8 mouse cellular contexts compared by ENCODE assay signal in the genomic region with DNA sequence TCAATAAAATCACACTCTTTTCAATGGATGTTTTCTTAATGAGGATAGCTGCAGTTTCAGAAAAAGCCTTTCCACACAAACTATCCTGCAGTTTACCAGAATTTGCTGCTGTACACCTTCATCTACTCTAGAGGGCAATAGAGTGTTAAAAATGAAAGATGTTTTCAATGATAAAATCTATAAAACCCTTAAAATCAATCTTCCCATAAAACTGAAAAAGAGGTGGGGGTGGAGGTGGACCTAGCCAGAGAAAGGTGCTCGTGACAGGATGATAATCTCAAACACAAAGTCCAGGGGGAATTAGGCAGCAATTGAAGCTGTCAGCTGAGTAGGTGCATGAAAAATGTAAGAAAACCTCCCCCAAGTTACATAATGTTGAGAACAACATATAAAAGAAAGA.
DNase-seq lines count a peak whose midpoint lies in the region; ATAC-seq and TF ChIP-seq lines count a peak whose summit lies in the region.

No protein-coding gene starts in this region.

- peak; percentile 42; the same call in 1 of the 2 replicates for TF ChIP-seq CTCF in cerebellum, adult 2 months (IDR thresholded peaks at IDR 0.05; ENCODE audit: borderline replicate concordance, insufficient read depth, low read depth, low read length)
- peak; percentile 25; the same call in 1 of the 2 replicates for TF ChIP-seq CTCF in lung, adult 2 months (IDR thresholded peaks at IDR 0.05; ENCODE audit: insufficient read depth, low read length)

- intact Hi-C loops in left cerebral cortex, postnatal 14 days (cut with DNase I) = loop anchor here (2.0 to 10.0 kb wide), 3 partner anchors 1282 to 1539 kb away; partner anchors contain the start of gene Tbl1xr1

- 0% methylated on average over 1 of the region's 1 CpGs for WGBS in cerebellum, adult 2 months
- 4% methylated on average over 1 of the region's 1 CpGs for WGBS in lung, adult 2 months
- WGBS in embryonic facial prominence, embryonic 14.5 days = 3% methylated on average over 1 of the region's 1 CpGs

- H3K9ac ChIP-seq in embryonic facial prominence, embryonic 14.5 days (ENCODE audit: low read depth, low read length) = no peak overlapping the region

- peaks cover 4% of the 10 kb centered on the region; the same call in 1 of the 2 replicates for H3K4me1 ChIP-seq in cerebellum, adult 2 months (ENCODE audit: control insufficient read depth, insufficient read depth, low read length)
- H3K4me1 ChIP-seq in lung, adult 2 months (ENCODE audit: control insufficient read depth, insufficient read depth, low read length) = no peaks in the 10 kb centered on the region
- no peaks in the 10 kb centered on the region for H3K4me1 ChIP-seq in embryonic facial prominence, embryonic 14.5 days (ENCODE audit: control insufficient read depth, insufficient read depth, low read length)

- TF ChIP-seq POLR2A in cerebellum, adult 2 months (IDR thresholded peaks at IDR 0.05; ENCODE audit: borderline replicate concordance, insufficient read depth, low read length) = no peak
- no peak for TF ChIP-seq POLR2A in lung, adult 2 months (IDR thresholded peaks at IDR 0.05; ENCODE audit: borderline replicate concordance, extremely low read depth, low read depth, low read length)

- no peaks in the 10 kb centered on the region for H3K27me3 ChIP-seq in cerebellum, adult 2 months (ENCODE audit: control insufficient read depth, insufficient read depth, low read length)
- no peaks in the 10 kb centered on the region for H3K27me3 ChIP-seq in embryonic facial prominence, embryonic 14.5 days (replicated peaks; ENCODE audit: control insufficient read depth, insufficient read depth, low read length)

- H3K36me3 ChIP-seq in embryonic facial prominence, embryonic 14.5 days (ENCODE audit: control insufficient read depth, insufficient read depth, low read length) = no peaks in the 10 kb centered on the region

- no peak overlapping the region for H3K4me2 ChIP-seq in embryonic facial prominence, embryonic 14.5 days (ENCODE audit: low read depth, low read length)

- no peak overlapping the region for H3K4me3 ChIP-seq in cerebellum, adult 2 months (replicated peaks; ENCODE audit: insufficient read depth, low read depth, low read length)
- no peak overlapping the region for H3K4me3 ChIP-seq in lung, adult 2 months (replicated peaks; ENCODE audit: extremely low read depth, low read depth, low read length)
- no peak overlapping the region for H3K4me3 ChIP-seq in embryonic facial prominence, embryonic 14.5 days (ENCODE audit: low read depth, low read length)

- no peak for ATAC-seq in cerebellum, adult (ENCODE audit: insufficient number of reproducible peaks, low FRiP score, low TSS enrichment)
- ATAC-seq in embryonic facial prominence, embryonic 14.5 days (ENCODE audit: low read depth) = no peak
- ATAC-seq in megakaryocyte-erythroid progenitor cell, adult 5-6 weeks (replicated peaks; ENCODE audit: low FRiP score, low TSS enrichment, poor library complexity, severe bottlenecking) = no peak

- peak; percentile 32 to 34 for DNase-seq in cerebellum, adult 2 months
- DNase-seq in lung, adult 2 months = no peak
- DNase-seq in lung, adult 18-20 months = no peak
- peak; percentile 25 for DNase-seq in embryonic facial prominence, embryonic 14.5 days (ENCODE audit: low spot score)
- peak; percentile 34 to 58 for DNase-seq in left cerebral cortex, postnatal 14 days (ENCODE audit: low spot score in 2 of 2)
- DNase-seq in thymus, adult 18-20 months = no peak

- no peaks in the 10 kb centered on the region for H3K9me3 ChIP-seq in embryonic facial prominence, embryonic 14.5 days (ENCODE audit: control insufficient read depth, low read length)

- no peak overlapping the region for H3K27ac ChIP-seq in cerebellum, adult 2 months (ENCODE audit: insufficient read depth, low read length)
- H3K27ac ChIP-seq in embryonic facial prominence, embryonic 14.5 days (replicated peaks; ENCODE audit: low read depth, low read length) = no peak overlapping the region

Comparison
In these comparisons a context has a peak if more than half of its experiments do, and no peak if none do; other contexts are left out.
1. DNase-seq: peak in cerebellum, adult 2 months (2 of 2), embryonic facial prominence, embryonic 14.5 days (single experiment) and left cerebral cortex, postnatal 14 days (2 of 2); none in lung, adult 2 months (single experiment), lung, adult 18-20 months (0 of 2) and thymus, adult 18-20 months (0 of 2).